Mouse (Mus musculus) retina, postnatal 1 day (tissue): Measurements from ENCODE around the gene Nmur1.

ENCODE experiments used
- DNase-seq: peaks from one replicate; pipeline ENCODE4 v3.0.0-alpha.2; 2012

Gene Nmur1

GRCm38 (mm10) chr1:86406313-86406712 lies 19.7 kb downstream of the Nmur1 start:
- no peak for DNase-seq

GRCm38 (mm10) chr1:86404834-86405233 lies 21.2 kb downstream of the Nmur1 start:
- DNase-seq = peak; percentile 21

- no peak for DNase-seq
These were observed 25.8 kb downstream of the Nmur1 start for GRCm38 (mm10) chr1:86400096-86400754.

- DNase-seq = no peak
These were observed 26.7 kb downstream of the Nmur1 start for GRCm38 (mm10) chr1:86399322-86399721.

GRCm38 (mm10) chr1:86398222-86398621 lies 27.8 kb downstream of the Nmur1 start:
- DNase-seq = no peak

GRCm38 (mm10) chr1:86397621-86398020 lies 28.4 kb downstream of the Nmur1 start:
- DNase-seq = no peak

GRCm38 (mm10) chr1:86395897-86396296 lies 30.1 kb downstream of the Nmur1 start:
- DNase-seq = no peak

- DNase-seq = no peak
These were observed 31.8 kb downstream of the Nmur1 start for GRCm38 (mm10) chr1:86394246-86394645.

- no peak for DNase-seq
These were observed 32.8 kb downstream of the Nmur1 start for GRCm38 (mm10) chr1:86393219-86393618.

GRCm38 (mm10) chr1:86391425-86391824 lies 34.6 kb downstream of the Nmur1 start:
- DNase-seq = no peak

- peak; percentile 83 for DNase-seq
These were observed 36.8 kb downstream of the Nmur1 start for GRCm38 (mm10) chr1:86389230-86389629.

GRCm38 (mm10) chr1:86381027-86381426 lies 45.0 kb downstream of the Nmur1 start:
- peak; percentile 74 for DNase-seq

GRCm38 (mm10) chr1:86379161-86379569 lies 46.9 kb downstream of the Nmur1 start:
- no peak for DNase-seq

- no peak for DNase-seq
These were observed 47.4 kb downstream of the Nmur1 start for GRCm38 (mm10) chr1:86378662-86379061.

- DNase-seq = no peak
These were observed 49.7 kb downstream of the Nmur1 start for GRCm38 (mm10) chr1:86376354-86376753.

- peak; percentile 57 for DNase-seq
These were observed 54.0 kb downstream of the Nmur1 start for GRCm38 (mm10) chr1:86371997-86372396.

- peak; percentile 48 for DNase-seq
These were observed 57.9 kb downstream of the Nmur1 start for GRCm38 (mm10) chr1:86368086-86368485.

GRCm38 (mm10) chr1:86363671-86364070 lies 62.4 kb downstream of the Nmur1 start:
- DNase-seq = peak; percentile 66

GRCm38 (mm10) chr1:86361852-86362615 lies 64.0 kb downstream of the Nmur1 start:
- DNase-seq = no peak

GRCm38 (mm10) chr1:86360441-86360840 lies 65.6 kb downstream of the Nmur1 start:
- DNase-seq = no peak

- no peak for DNase-seq
These were observed 66.2 kb downstream of the Nmur1 start for GRCm38 (mm10) chr1:86359798-86360179.

GRCm38 (mm10) chr1:86358906-86359797 lies 66.9 kb downstream of the Nmur1 start, which contains the start of gene Ncl:
Ncl (minus strand) TSS chr1:86359400.
- DNase-seq = peak; percentile 99

- DNase-seq = no peak
These were observed 67.7 kb downstream of the Nmur1 start for GRCm38 (mm10) chr1:86358229-86358905.
